ENCODE assay signal across 8 mouse cellular contexts in the genomic region with DNA sequence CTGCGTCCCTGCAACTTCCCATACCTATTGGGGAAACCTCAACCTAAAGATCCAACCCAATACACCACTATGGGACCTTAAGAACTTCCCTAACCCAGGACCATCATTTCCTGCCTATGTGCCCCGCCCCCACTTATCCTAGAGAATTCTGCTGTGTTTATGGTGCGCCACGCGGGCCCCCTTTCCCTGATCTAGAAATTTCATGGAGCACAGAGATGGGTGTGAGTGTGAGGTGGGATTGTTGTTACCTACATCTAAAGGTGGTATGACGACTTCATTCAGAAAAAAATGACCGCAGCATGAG. TPM values are rescaled to one million over a fixed set of nuclear protein-coding genes. Genes with fewer than 3 reads are reported as not detected.
DNase-seq lines count a peak whose midpoint lies in the region; ATAC-seq and TF ChIP-seq lines count a peak whose summit lies in the region.

No protein-coding gene starts in this region.

- no peak overlapping the region for H3K27ac ChIP-seq in heart, embryonic 16.5 days (ENCODE audit: low read length)
- no peak overlapping the region for H3K27ac ChIP-seq in cortical plate, adult 2 months (ENCODE audit: insufficient read depth, low read length)
- no peak overlapping the region for H3K27ac ChIP-seq in hindbrain, embryonic 14.5 days
- no peak overlapping the region for H3K27ac ChIP-seq in midbrain, embryonic 13.5 days

- TF ChIP-seq CTCF in cortical plate, adult 2 months (IDR thresholded peaks at IDR 0.05; ENCODE audit: extremely low read depth, insufficient read depth, low read length): no peak

- no peak for TF ChIP-seq POLR2A in cortical plate, adult 2 months (IDR thresholded peaks at IDR 0.05; ENCODE audit: extremely low read depth, insufficient read depth, low read length)

- H3K9me3 ChIP-seq in heart, embryonic 16.5 days (replicated peaks; ENCODE audit: control insufficient read depth, low read length): no peaks in the 10 kb centered on the region
- H3K9me3 ChIP-seq in hindbrain, embryonic 14.5 days (ENCODE audit: control insufficient read depth, low read length): no peaks in the 10 kb centered on the region
- H3K9me3 ChIP-seq in midbrain, embryonic 13.5 days: no peaks in the 10 kb centered on the region

- intact Hi-C loops in heart, postnatal 14 days (cut with DNase I): loop anchor here (2.0 to 5.0 kb wide), 2 partner anchors 270 to 380 kb away; no protein-coding TSS in a partner anchor

- H3K36me3 ChIP-seq in heart, embryonic 16.5 days (ENCODE audit: control insufficient read depth, insufficient read depth): no peaks in the 10 kb centered on the region
- H3K36me3 ChIP-seq in hindbrain, embryonic 14.5 days (replicated peaks; ENCODE audit: control insufficient read depth, insufficient read depth): no peaks in the 10 kb centered on the region
- no peaks in the 10 kb centered on the region for H3K36me3 ChIP-seq in midbrain, embryonic 13.5 days

- H3K27me3 ChIP-seq in heart, embryonic 16.5 days (ENCODE audit: control insufficient read depth, insufficient read depth, low read length): no peaks in the 10 kb centered on the region
- H3K27me3 ChIP-seq in hindbrain, embryonic 14.5 days (ENCODE audit: control insufficient read depth, insufficient read depth, low read length): no peaks in the 10 kb centered on the region
- no peaks in the 10 kb centered on the region for H3K27me3 ChIP-seq in midbrain, embryonic 13.5 days

- H3K4me2 ChIP-seq in heart, embryonic 16.5 days (ENCODE audit: low read depth, low read length): peak overlapping the region; percentile 44
- peak overlapping the region; percentile 32; the same call in 1 of the 2 replicates for H3K4me2 ChIP-seq in hindbrain, embryonic 14.5 days (replicated peaks)
- H3K4me2 ChIP-seq in midbrain, embryonic 13.5 days (replicated peaks): peak overlapping the region; percentile 6; the same call in 1 of the 2 replicates

- DNase-seq in heart, postnatal 14 days: no peak
- no peak for DNase-seq in hindbrain, embryonic 14.5 days (ENCODE audit: low spot score)
- no peak for DNase-seq in retina, embryonic 14.5 days (ENCODE audit: low spot score)
- DNase-seq in layer of hippocampus, adult 11-12 months (ENCODE audit: low spot score): no peak

- 44% methylated on average over 7 of the region's 7 CpGs for WGBS in heart, embryonic 16.5 days
- WGBS in hindbrain, embryonic 14.5 days: 64% methylated on average over 7 of the region's 7 CpGs
- 55% methylated on average over 7 of the region's 7 CpGs for WGBS in midbrain, embryonic 13.5 days

- no peak for ATAC-seq in heart, embryonic 16.5 days (replicated peaks; ENCODE audit: extremely low read depth, insufficient read depth, low FRiP score)
- no peak for ATAC-seq in hindbrain, embryonic 14.5 days (ENCODE audit: low FRiP score)
- peak; percentile 50 for ATAC-seq in midbrain, embryonic 13.5 days
- no peak for ATAC-seq in inflammation-experienced regulatory T-cells, adult 6 months

- peaks cover 7% of the 10 kb centered on the region for H3K4me1 ChIP-seq in heart, embryonic 16.5 days (ENCODE audit: control insufficient read depth, insufficient read depth, low read length)
- H3K4me1 ChIP-seq in cortical plate, adult 2 months (ENCODE audit: control insufficient read depth, insufficient read depth, low read length): no peaks in the 10 kb centered on the region
- 0 out of 2 replicates have a peak, but pooled peaks cover 7% of the 10 kb centered on the region for H3K4me1 ChIP-seq in hindbrain, embryonic 14.5 days (replicated peaks; ENCODE audit: control insufficient read depth, insufficient read depth, low read length)
- 0 out of 2 replicates have a peak, but pooled peaks cover 2% of the 10 kb centered on the region for H3K4me1 ChIP-seq in midbrain, embryonic 13.5 days (replicated peaks)

- H3K9ac ChIP-seq in heart, embryonic 16.5 days (ENCODE audit: low read length): no peak overlapping the region
- H3K9ac ChIP-seq in hindbrain, embryonic 14.5 days: 0 out of 2 replicates have a peak overlapping the region, but pooled peaks have one; percentile 14
- no peak overlapping the region for H3K9ac ChIP-seq in midbrain, embryonic 13.5 days (replicated peaks)

- H3K4me3 ChIP-seq in heart, embryonic 16.5 days (ENCODE audit: low read length): no peak overlapping the region; the same call in 1 of the 2 replicates
- H3K4me3 ChIP-seq in cortical plate, adult 2 months (ENCODE audit: insufficient read depth, low read length): peak overlapping the region; percentile 1; the same call in 1 of the 2 replicates
- H3K4me3 ChIP-seq in hindbrain, embryonic 14.5 days (replicated peaks; ENCODE audit: low read length): no peak overlapping the region
- no peak overlapping the region for H3K4me3 ChIP-seq in midbrain, embryonic 13.5 days (replicated peaks)

RNA-seq across cellular contexts. Expression of a gene that starts 8.7 kb away (rescaled TPM):
- 19.0 and 20.0 TPM in 2 replicates for polyA plus RNA-seq in heart, embryonic 16.5 days (2015; fragmentation: Nextera tagmentation; extraction: Ambion mirVana)
- 1 to 10 TPM; 9.5 to 9.8 TPM for total RNA-seq in heart, postnatal 14 days (2021)
- 16.3 and 17.2 TPM in 2 replicates for polyA plus RNA-seq in cortical plate, adult 2 months (2012; rRNA removed)
- polyA plus RNA-seq in hindbrain, embryonic 14.5 days (2014; fragmentation: Nextera tagmentation; extraction: Ambion mirVana): 26.8 and 27.5 TPM in 2 replicates
- polyA plus RNA-seq in midbrain, embryonic 13.5 days (2015; fragmentation: Nextera tagmentation; extraction: Ambion mirVana): 22.1 and 22.3 TPM in 2 replicates
- polyA plus RNA-seq in inflammation-experienced regulatory T-cells, adult 6 months (2017; shearing (Covaris generic)): 10 to 100 TPM in 2 of 3 experiments, 1 to 10 TPM in 1; 2.5 to 14.1 (median 10.8) TPM
